Mouse (Mus musculus): ENCODE data around the gene Acad9. TPM values are rescaled to one million over a fixed set of nuclear protein-coding genes. Genes with fewer than 3 reads are reported as not detected.
"Not testable (repeated sequence)": the region's sequence is repeated elsewhere in the genome, so short reads cannot be mapped to it uniquely, and the experiment has no call there.

The Acad9 gene
- polyA plus RNA-seq, 1 experiment from 2014 or later: 99.5 TPM

- H3K27me3 ChIP-seq (ENCODE audit: low read depth, poor library complexity, severe bottlenecking): no peaks in the 10 kb centered on the region
- peaks cover 12% of the 10 kb centered on the region for H3K9me3 ChIP-seq (replicated peaks)
- no peaks in the 10 kb centered on the region for H3K4me1 ChIP-seq
- no peaks in the 10 kb centered on the region for H3K36me3 ChIP-seq
- no peak overlapping the region for H3K27ac ChIP-seq (replicated peaks)
- DNase-seq (ENCODE audit: low spot score): no peak
- H3K4me3 ChIP-seq: no peak overlapping the region
Observed at GRCm38 (mm10) chr3:36119684-36120548, 54.1 kb downstream of the Acad9 start.

- H3K36me3 ChIP-seq; H3K4me3 ChIP-seq; H3K27me3 ChIP-seq (ENCODE audit: low read depth, poor library complexity, severe bottlenecking); H3K27ac ChIP-seq (replicated peaks); H3K4me1 ChIP-seq; DNase-seq (ENCODE audit: low spot score): not testable (repeated sequence)
- WGBS: 92% methylated on average over 9 of the region's 9 CpGs
- peaks cover 17% of the 10 kb centered on the region for H3K9me3 ChIP-seq (replicated peaks)
Observed at GRCm38 (mm10) chr3:36126176-36126575, 60.4 kb downstream of the Acad9 start.

DNA sequence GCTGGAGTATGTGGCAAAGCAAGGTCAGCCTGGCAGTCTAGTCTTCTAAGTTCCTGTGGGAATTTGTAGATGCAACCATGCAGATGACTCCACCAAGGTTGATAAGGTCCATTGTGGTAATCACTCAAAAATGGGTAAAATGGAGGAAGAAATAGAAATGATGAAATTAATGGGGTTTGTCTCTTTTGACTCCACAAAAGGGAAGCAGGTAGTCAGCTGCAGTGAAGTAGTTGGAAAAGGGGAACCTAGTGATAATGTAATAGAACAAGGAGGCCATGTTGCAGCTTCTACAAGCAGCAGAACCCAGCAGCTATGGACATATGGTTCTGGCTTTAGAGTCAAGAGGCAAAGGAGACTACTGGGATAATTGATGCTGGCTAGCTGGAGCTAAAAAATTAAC, 70.4 kb downstream of the Acad9 start:
- Histone ChIP-seq H3K27ac (replicated peaks) (no peak overlapping the region), H3K4me1 (no peaks in the 10 kb centered on the region), H3K36me3 (no peaks in the 10 kb centered on the region), H3K4me3 (no peak overlapping the region), H3K27me3 (ENCODE audit: low read depth, poor library complexity, severe bottlenecking) (no peaks in the 10 kb centered on the region), H3K9me3 (replicated peaks) (0 out of 2 replicates have a peak, but pooled peaks cover 3% of the 10 kb centered on the region)
- DNase-seq (ENCODE audit: low spot score): no peak

GRCm38 (mm10) chr3:36137560-36137959, 71.8 kb downstream of the Acad9 start:
- Histone ChIP-seq H3K27me3 (ENCODE audit: low read depth, poor library complexity, severe bottlenecking) (no peaks in the 10 kb centered on the region), H3K4me1 (no peaks in the 10 kb centered on the region), H3K27ac (replicated peaks) (no peak overlapping the region), H3K9me3 (replicated peaks) (0 out of 2 replicates have a peak, but pooled peaks cover 3% of the 10 kb centered on the region), H3K4me3 (no peak overlapping the region), H3K36me3 (no peaks in the 10 kb centered on the region)
- no peak for DNase-seq (ENCODE audit: low spot score)
- WGBS: 60% methylated on average over 2 of the region's 2 CpGs

DNA sequence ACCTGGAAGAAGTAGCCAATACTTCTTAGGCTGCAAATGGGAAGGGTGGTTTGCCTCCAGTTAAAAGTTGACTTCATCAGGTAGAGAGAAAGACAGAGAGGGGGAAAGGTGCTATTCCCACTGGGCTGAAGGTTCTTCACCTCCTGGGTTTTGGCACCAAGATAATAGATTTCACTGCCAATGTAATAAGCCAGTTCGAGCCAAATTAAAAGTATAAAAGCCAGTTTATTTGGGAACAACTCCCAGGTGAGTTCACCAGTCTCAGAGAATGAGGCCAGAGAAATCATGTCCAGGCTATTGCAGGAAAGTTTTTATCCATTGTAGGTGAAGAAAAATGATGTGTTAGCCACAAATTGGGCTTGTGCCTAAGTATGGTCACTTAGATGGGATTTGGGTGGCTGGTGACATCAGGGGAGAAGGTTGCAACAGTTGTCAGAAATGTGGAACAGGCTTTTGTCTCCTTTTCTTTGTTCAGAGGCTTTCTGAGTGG, 72.4 kb downstream of the Acad9 start:
- Histone ChIP-seq H3K4me3 (no peak overlapping the region), H3K36me3 (no peaks in the 10 kb centered on the region), H3K27me3 (ENCODE audit: low read depth, poor library complexity, severe bottlenecking) (no peaks in the 10 kb centered on the region), H3K4me1 (no peaks in the 10 kb centered on the region), H3K9me3 (replicated peaks) (0 out of 2 replicates have a peak, but pooled peaks cover 3% of the 10 kb centered on the region), H3K27ac (replicated peaks) (no peak overlapping the region)
- WGBS: 78% methylated on average over 1 of the region's 1 CpGs
- DNase-seq (ENCODE audit: low spot score): no peak

- Histone ChIP-seq H3K36me3 (no peaks in the 10 kb centered on the region), H3K9me3 (replicated peaks) (0 out of 2 replicates have a peak, but pooled peaks cover 3% of the 10 kb centered on the region), H3K27me3 (ENCODE audit: low read depth, poor library complexity, severe bottlenecking) (no peaks in the 10 kb centered on the region), H3K27ac (replicated peaks) (no peak overlapping the region), H3K4me3 (no peak overlapping the region), H3K4me1 (no peaks in the 10 kb centered on the region)
- no peak for DNase-seq (ENCODE audit: low spot score)
Observed at GRCm38 (mm10) chr3:36138996-36139395, 73.2 kb downstream of the Acad9 start.

Other genes with a start within 250 kb of the Acad9 start
- gene Dcun1d1, start 128.5 kb upstream of the Acad9 start, polyA plus RNA-seq (2016; fragmentation: Nextera tagmentation; extraction: Ambion mirVana): 106 and 110 TPM in 2 replicates
- gene Mccc1, start 65.3 kb upstream of the Acad9 start, polyA plus RNA-seq (2016; fragmentation: Nextera tagmentation; extraction: Ambion mirVana): 35.8 and 37.6 TPM in 2 replicates
- not detected in 2 replicates for gene Ccdc144b, start 12.4 kb upstream of the Acad9 start, polyA plus RNA-seq (2016; fragmentation: Nextera tagmentation; extraction: Ambion mirVana)
- gene D3Ertd254e, start 85.0 kb downstream of the Acad9 start, polyA plus RNA-seq (2016; fragmentation: Nextera tagmentation; extraction: Ambion mirVana): 9.1 and 10.5 TPM in 2 replicates
- gene Qrfpr, start 156.3 kb downstream of the Acad9 start, polyA plus RNA-seq (2016; fragmentation: Nextera tagmentation; extraction: Ambion mirVana): 0.11 TPM in 1 of 2 replicates, not detected in the other

Data from midbrain, embryonic 10.5 days (tissue).